Mouse (Mus musculus): ENCODE measurements around the gene Tmem185a.
"Not testable (repeated sequence)": the region's sequence is repeated elsewhere in the genome, so short reads cannot be mapped to it uniquely, and the experiment has no call there.

DNA sequence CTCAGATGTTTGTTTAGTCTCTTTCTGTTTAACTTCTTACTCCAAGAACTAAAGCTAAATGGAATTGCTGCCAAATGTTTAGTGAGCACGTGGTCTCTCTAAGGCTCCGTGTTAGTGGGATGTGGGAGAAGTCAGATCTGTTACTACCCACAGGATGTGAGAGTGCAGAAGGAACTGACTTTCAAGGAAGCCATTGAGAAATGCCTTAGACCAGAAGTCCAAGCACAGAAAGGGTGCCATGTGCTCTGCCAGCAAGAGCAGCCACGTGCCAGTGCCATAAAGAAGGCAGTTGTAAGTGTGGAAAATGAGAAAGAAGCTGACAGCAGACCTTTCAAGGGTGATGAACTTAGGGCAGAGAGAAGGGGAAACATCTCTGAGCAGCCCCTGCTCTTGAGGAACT is 37.4 kb upstream of the Tmem185a start:
- TF ChIP-seq POLR2A (IDR thresholded peaks at IDR 0.05; ENCODE audit: extremely low read depth, insufficient read depth, low read length); CTCF (IDR thresholded peaks at IDR 0.05; ENCODE audit: low read depth, low read length): not testable (repeated sequence)
